Mouse (Mus musculus) intestine, embryonic 14.5 days (tissue): ENCODE measurements around the gene Znrd1. TPM values are rescaled to one million over a fixed set of nuclear protein-coding genes. Genes with fewer than 3 reads are reported as not detected.
A peak's percentile ranks its signal among the peaks of the same experiment; 100 is the strongest.

Experiments used
- ATAC-seq: fragments of 200-750 bp; cut with Nextera tagmentation; replicated peaks from 2 replicates; pipeline ENCODE4 v1.8.0; 2017; ENCODE audit warnings: low read depth, moderate number of reproducible peaks, moderate TSS enrichment, moderate library complexity; ENCODE audit not compliant: low FRiP score, low TSS enrichment
- DNase-seq: peaks from one replicate; pipeline ENCODE4 v3.0.0-alpha.2; 2018; ENCODE audit warnings: low spot score
- H3K27ac ChIP-seq: fragments of 300-500 bp; sonication (generic); 2 replicates; pipeline ENCODE4 v1.5.1; 2014; ENCODE audit warnings: low read depth, mild to moderate bottlenecking, control low read depth
- H3K27me3 ChIP-seq: fragments of 300-500 bp; sonication (generic); replicated peaks from 2 replicates; pipeline ENCODE4 v1.6.1; 2014; ENCODE audit warnings: low read length, control low read depth; ENCODE audit not compliant: control insufficient read depth, insufficient read depth
- H3K36me3 ChIP-seq: fragments of 300-500 bp; sonication (generic); 2 replicates; pipeline ENCODE4 v1.6.1; 2014; ENCODE audit warnings: low read length, control low read depth; ENCODE audit not compliant: control insufficient read depth, insufficient read depth
- H3K4me1 ChIP-seq: fragments of 300-500 bp; sonication (generic); replicated peaks from 2 replicates; pipeline ENCODE4 v1.6.1; 2014; ENCODE audit warnings: low read length, control low read depth, mixed read lengths; ENCODE audit not compliant: control insufficient read depth, insufficient read depth
- H3K4me2 ChIP-seq: fragments of 300-500 bp; sonication (generic); 2 replicates; pipeline ENCODE4 v1.6.1; 2014; ENCODE audit warnings: low read length
- H3K4me3 ChIP-seq: fragments of 300-500 bp; sonication (generic); 2 replicates; pipeline ENCODE4 v1.5.1; 2014; ENCODE audit warnings: low read depth, low read length, control low read depth, mixed read lengths
- H3K9ac ChIP-seq: fragments of 300-500 bp; sonication (generic); 2 replicates; pipeline ENCODE4 v1.6.1; 2014; ENCODE audit warnings: mild to moderate bottlenecking, low read length
- H3K9me3 ChIP-seq: fragments of 300-500 bp; sonication (generic); 2 replicates; pipeline ENCODE4 v1.6.1; 2016; ENCODE audit warnings: low read length, control low read depth; ENCODE audit not compliant: control insufficient read depth
- WGBS: fragments of 180-500 bp; shearing (Covaris S2); extraction: QIAGEN DNeasy Blood & Tissue Kit; methylation state at CpG from one replicate; pipeline ENCODE4 v1.1.7; 2014; 5-methylcytosine and 5-hydroxymethylcytosine counted together
- polyA plus RNA-seq: library from polyadenylated mRNA; unstranded; fragments of >200 nt; fragmentation: Nextera tagmentation; extraction: Ambion mirVana; gene quantifications from 2 replicates; pipeline ENCODE4 v1.2.1, GENCODE M21; 2014

Gene Znrd1
- polyA plus RNA-seq, 1 experiment from 2014 or later, result 88.7 TPM

DNA sequence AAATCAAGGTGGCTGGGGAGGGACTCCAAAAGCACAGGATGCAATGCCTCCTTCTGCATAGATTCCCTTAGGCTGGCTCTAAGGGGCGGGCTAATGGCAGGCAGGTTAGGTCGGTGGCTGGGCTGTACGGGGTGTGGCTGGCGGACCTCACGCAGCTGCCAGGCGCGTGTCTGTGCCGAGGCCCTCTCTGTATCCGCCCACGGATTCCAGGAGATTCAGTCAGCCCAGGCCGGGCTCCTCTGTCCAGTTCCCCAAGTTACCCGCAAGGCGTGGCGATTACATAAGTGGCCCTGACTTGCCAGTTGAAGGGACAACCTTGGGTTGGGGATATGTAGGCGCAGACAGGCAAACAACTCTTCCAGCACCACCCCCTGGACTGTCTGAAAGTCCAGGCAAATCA, 38.1 kb downstream of the Znrd1 start:
- no peak overlapping the region for H3K4me3 ChIP-seq

DNA sequence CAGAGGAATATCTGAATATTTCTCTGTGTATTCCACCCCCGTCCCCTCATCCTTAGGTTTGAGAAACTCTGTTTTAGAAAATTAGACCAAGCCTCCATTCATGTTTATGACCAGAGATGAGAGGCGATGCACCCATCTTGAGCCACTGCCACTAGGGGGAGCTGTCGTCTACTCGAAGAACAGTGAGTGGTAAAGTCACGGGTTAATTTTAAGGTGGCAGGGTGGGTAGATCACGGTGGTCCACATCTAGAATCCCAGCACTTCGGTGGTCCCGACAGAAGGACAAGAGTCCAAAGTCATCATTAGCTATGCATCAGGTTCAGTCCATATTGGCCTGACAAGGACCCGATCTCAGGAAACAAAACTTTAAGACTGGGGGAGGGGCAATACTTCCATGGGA, 43.3 kb downstream of the Znrd1 start:
- H3K36me3 ChIP-seq, result no peaks in the 10 kb centered on the region

More for the DNA sequence above, 38.1 kb downstream of the Znrd1 start:
- peak; percentile 75 for ATAC-seq
- Histone ChIP-seq H3K9ac (no peak overlapping the region), H3K4me2 (no peak overlapping the region), H3K9me3 (no peaks in the 10 kb centered on the region), H3K27ac (no peak overlapping the region), H3K4me1 (no peaks in the 10 kb centered on the region), H3K36me3 (no peaks in the 10 kb centered on the region), H3K27me3 (no peaks in the 10 kb centered on the region)
- DNase-seq, result no peak
- 43% methylated on average over 15 of the region's 15 CpGs for WGBS

DNA sequence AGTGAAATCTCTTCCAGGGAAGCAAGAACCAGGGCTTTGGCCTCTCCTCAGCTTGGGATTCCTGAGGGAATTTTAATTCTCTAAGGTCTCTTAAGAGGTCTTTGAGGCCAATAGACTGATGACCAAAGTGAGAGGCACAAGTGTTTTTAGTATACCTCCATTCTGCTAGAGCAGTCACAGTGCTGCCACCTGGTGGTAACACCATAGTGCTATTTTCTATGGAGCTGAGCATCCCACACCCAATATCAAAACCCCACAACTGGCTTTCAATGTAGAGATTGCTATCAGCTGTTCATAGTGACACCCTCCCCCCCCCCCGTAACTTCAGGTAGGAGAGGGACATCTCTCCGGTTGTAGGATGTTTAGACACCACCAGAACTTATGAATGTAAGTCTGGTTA, 44.3 kb downstream of the Znrd1 start:
- no peak overlapping the region for H3K27ac ChIP-seq

More for the DNA sequence above, 43.3 kb downstream of the Znrd1 start:
- ATAC-seq (no peak), DNase-seq (peak; percentile 75)
- Histone ChIP-seq H3K4me1 (no peaks in the 10 kb centered on the region), H3K9me3 (no peaks in the 10 kb centered on the region), H3K27me3 (no peaks in the 10 kb centered on the region), H3K4me2 (no peak overlapping the region), H3K27ac (no peak overlapping the region), H3K4me3 (no peak overlapping the region), H3K9ac (no peak overlapping the region)
- 12% methylated on average over 9 of the region's 9 CpGs for WGBS

DNA sequence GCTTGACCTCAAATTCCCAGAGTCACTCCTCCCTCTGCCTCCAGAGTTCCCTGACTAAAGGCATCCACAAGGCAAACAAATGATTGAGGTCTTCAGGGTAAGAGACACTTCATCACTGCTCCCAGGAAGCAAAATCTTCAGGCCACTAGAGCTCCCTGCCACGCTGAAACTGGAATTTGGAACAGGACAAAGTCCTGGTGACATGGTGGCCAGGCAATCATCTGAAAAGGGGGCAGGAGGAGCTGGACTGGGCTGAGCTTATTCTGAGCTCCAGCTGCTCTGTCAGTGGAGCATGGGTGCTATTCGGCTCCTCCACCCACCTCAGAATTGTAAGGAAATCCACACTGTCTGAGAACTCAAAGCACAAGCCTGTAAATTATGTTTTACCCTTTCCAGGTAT, 46.3 kb downstream of the Znrd1 start:
- Histone ChIP-seq H3K4me2 (no peak overlapping the region), H3K36me3 (no peaks in the 10 kb centered on the region), H3K27me3 (no peaks in the 10 kb centered on the region), H3K4me3 (no peak overlapping the region), H3K9me3 (no peaks in the 10 kb centered on the region), H3K9ac (no peak overlapping the region), H3K27ac (no peak overlapping the region), H3K4me1 (no peaks in the 10 kb centered on the region)
- ATAC-seq (no peak), DNase-seq (no peak)
- WGBS, result 70% methylated on average over 2 of the region's 2 CpGs

More for the DNA sequence above, 44.3 kb downstream of the Znrd1 start:
- Histone ChIP-seq H3K4me1 (no peaks in the 10 kb centered on the region), H3K4me2 (no peak overlapping the region), H3K27me3 (no peaks in the 10 kb centered on the region), H3K9ac (no peak overlapping the region), H3K4me3 (no peak overlapping the region), H3K9me3 (no peaks in the 10 kb centered on the region), H3K36me3 (no peaks in the 10 kb centered on the region)
- WGBS, result 14% methylated on average over 2 of the region's 2 CpGs
- ATAC-seq, result 0 out of 2 replicates have a peak, but pooled peaks have one; percentile 52
- DNase-seq, result peak; percentile 85

DNA sequence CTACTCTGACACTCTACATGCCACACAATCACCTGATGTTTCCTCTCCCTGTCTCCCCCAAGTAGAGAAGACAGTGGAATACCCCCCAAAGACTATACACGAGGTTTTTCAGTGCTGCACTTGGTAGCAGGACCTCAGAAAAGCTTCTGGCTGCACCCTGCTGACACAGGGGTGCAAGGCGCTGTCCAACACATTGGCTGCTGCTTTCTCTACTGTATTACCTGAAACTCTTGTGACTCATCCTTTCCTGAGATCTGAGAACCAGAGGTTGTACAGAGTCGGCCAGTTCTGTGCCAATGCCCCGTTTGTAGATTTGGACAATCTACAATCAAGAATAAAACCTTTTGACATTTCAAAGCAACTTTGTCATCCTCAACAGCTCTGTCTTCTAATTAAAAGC, 48.6 kb downstream of the Znrd1 start:
- H3K9me3 ChIP-seq, result no peaks in the 10 kb centered on the region
- H3K27me3 ChIP-seq, result no peaks in the 10 kb centered on the region
- DNase-seq (no peak), ATAC-seq (no peak)
- WGBS, result 53% methylated on average over 4 of the region's 4 CpGs
- no peaks in the 10 kb centered on the region for H3K4me1 ChIP-seq
- H3K36me3 ChIP-seq, result no peaks in the 10 kb centered on the region
- no peak overlapping the region for H3K4me3 ChIP-seq
- no peak overlapping the region for H3K4me2 ChIP-seq
- H3K9ac ChIP-seq, result no peak overlapping the region
- no peak overlapping the region for H3K27ac ChIP-seq

DNA sequence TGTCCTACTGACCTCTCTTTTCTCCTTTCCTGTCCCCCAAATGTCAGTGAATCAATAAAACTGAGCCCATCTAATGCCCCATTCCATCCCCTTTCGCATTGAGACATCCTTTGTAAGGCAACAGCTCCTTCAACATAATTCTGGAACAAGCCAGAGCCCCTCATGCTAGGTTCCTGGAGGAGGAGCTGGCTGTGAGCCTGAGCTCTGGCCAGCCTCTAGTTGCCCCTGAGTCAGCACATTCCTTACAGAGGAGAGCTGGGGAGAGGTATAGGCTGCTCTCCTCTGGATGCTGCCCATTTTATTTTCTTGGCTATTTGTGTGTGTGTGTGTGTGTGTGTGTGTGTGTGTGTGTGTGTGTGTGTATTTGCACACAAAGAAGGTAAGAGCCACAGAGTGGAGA, 50.1 kb downstream of the Znrd1 start:
- WGBS, result 50% methylated on average over 1 of the region's 1 CpGs
- DNase-seq (no peak), ATAC-seq (peak; percentile 47; the same call in 1 of the 2 replicates)
- no peak overlapping the region for H3K9ac ChIP-seq
- no peaks in the 10 kb centered on the region for H3K4me1 ChIP-seq
- no peak overlapping the region for H3K4me3 ChIP-seq
- no peaks in the 10 kb centered on the region for H3K36me3 ChIP-seq
- H3K4me2 ChIP-seq, result no peak overlapping the region
- H3K27ac ChIP-seq, result no peak overlapping the region
- no peaks in the 10 kb centered on the region for H3K27me3 ChIP-seq
- no peaks in the 10 kb centered on the region for H3K9me3 ChIP-seq

Other genes with a start within 250 kb of the Znrd1 start
- not detected in 2 replicates for gene H2-M10.5, start 185.6 kb downstream of the Znrd1 start, polyA plus RNA-seq
- gene H2-M10.6, start 146.4 kb downstream of the Znrd1 start, polyA plus RNA-seq, result not detected in 2 replicates
- 40.0 and 41.9 TPM in 2 replicates for gene Trim26, start 121.4 kb downstream of the Znrd1 start, polyA plus RNA-seq
- gene Trim15, start 91.3 kb downstream of the Znrd1 start, polyA plus RNA-seq, result 1.2 and 1.3 TPM in 2 replicates
- 0.97 and 1.6 TPM in 2 replicates for gene Trim10, start 89.0 kb downstream of the Znrd1 start, polyA plus RNA-seq
- 0.11 and 0.78 TPM in 2 replicates for gene Trim40, start 68.4 kb downstream of the Znrd1 start, polyA plus RNA-seq
- gene Trim31, start 60.4 kb downstream of the Znrd1 start, polyA plus RNA-seq, result 21.4 and 25.7 TPM in 2 replicates
- 1.3 and 1.5 TPM in 2 replicates for gene Rnf39, start 15.6 kb downstream of the Znrd1 start, polyA plus RNA-seq
- 120 and 132 TPM in 2 replicates for gene Ppp1r11, start 6.8 kb downstream of the Znrd1 start, polyA plus RNA-seq
- 4.9 and 6.6 TPM in 2 replicates for gene Znrd1as, start within 50 bp of the Znrd1 start, polyA plus RNA-seq
- not detected in 2 replicates for gene 2410137M14Rik, start 22.7 kb upstream of the Znrd1 start, polyA plus RNA-seq
- 0.16 and 0.51 TPM in 2 replicates for gene H2-M5, start 31.0 kb upstream of the Znrd1 start, polyA plus RNA-seq
- gene Zfp57, start 42.6 kb upstream of the Znrd1 start, polyA plus RNA-seq, result 78.3 and 85.0 TPM in 2 replicates
- 0.14 and 0.24 TPM in 2 replicates for gene Mog, start 64.8 kb upstream of the Znrd1 start, polyA plus RNA-seq
- 12.6 and 13.7 TPM in 2 replicates for gene Gabbr1, start 87.4 kb upstream of the Znrd1 start, polyA plus RNA-seq
- 0.07 TPM in 1 of 2 replicates, not detected in the other for gene Olfr90, start 129.9 kb upstream of the Znrd1 start, polyA plus RNA-seq
- gene Olfr91, start 139.7 kb upstream of the Znrd1 start, polyA plus RNA-seq, result not detected in 2 replicates
- not detected in 2 replicates for gene Olfr92, start 161.5 kb upstream of the Znrd1 start, polyA plus RNA-seq
- gene Olfr93, start 202.9 kb upstream of the Znrd1 start, polyA plus RNA-seq, result not detected in 2 replicates
- not detected in 2 replicates for gene Ubd, start 235.3 kb upstream of the Znrd1 start, polyA plus RNA-seq
- not detected in 2 replicates for gene Olfr94, start 242.4 kb upstream of the Znrd1 start, polyA plus RNA-seq